Mouse (Mus musculus) cerebellum, adult 2 months (tissue): ENCODE data around the gene Trmt13.

Experiments used
- CTCF ChIP-seq: fragments of 200-500 bp; IDR thresholded peaks from 2 replicates; pipeline ENCODE4 v1.5.1; 2011; ENCODE audit warnings: low read depth, mild to moderate bottlenecking, control low read depth, low read length, moderate library complexity, borderline replicate concordance; ENCODE audit not compliant: insufficient read depth
- POLR2A ChIP-seq: fragments of 200-500 bp; IDR thresholded peaks from 2 replicates; pipeline ENCODE4 v1.6.1; 2011; ENCODE audit warnings: low read length, control low read depth, borderline replicate concordance; ENCODE audit not compliant: insufficient read depth

DNA sequence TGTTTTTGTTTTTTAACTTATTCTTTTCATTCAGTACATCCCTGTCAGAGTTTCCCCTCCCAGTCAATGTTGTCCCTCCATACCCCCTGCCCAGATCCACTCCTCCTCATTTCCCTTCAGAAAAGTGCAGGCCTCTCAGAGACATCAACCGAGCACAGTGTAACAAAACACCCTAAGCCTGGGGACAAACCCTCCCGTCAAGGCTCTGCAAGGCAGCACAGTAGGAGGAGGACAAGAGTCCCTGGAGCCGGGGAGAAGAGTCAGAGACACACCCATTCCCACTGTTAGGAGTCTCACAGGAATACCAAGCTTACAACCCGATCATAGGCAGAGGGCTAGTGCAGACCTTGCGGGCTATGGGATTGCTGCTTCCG, 77.2 kb downstream of the Trmt13 start:
- no peak for TF ChIP-seq CTCF
- no peak for TF ChIP-seq POLR2A
